Mouse (Mus musculus): ENCODE results near the gene 5730596B20Rik. TPM values are rescaled to one million over a fixed set of nuclear protein-coding genes. Genes with fewer than 3 reads are reported as not detected.

Gene 5730596B20Rik
- polyA plus RNA-seq, 1 experiment from 2014 or later: 5.6 TPM

GRCm38 (mm10) chr6:52213119-52213986, 36.1 kb downstream of the 5730596B20Rik start, which contains the start of the genes Hoxa3 and Gm28308:
TSS of gene Hoxa3 (minus strand) at chr6:52213336.
TSS of gene Gm28308 (minus strand) at chr6:52213339.
- Histone ChIP-seq H3K4me2 (replicated peaks) (0 out of 2 replicates have a peak within 1 kb of the TSS, but pooled peaks have one; percentile 13), H3K36me3 (no peaks in the 10 kb centered on the region), H3K27ac (no peak within 1 kb of the TSS), H3K27me3 (peaks cover 98% of the 10 kb centered on the region), H3K4me1 (peaks cover 21% of the 10 kb centered on the region), H3K9me3 (replicated peaks) (no peaks in the 10 kb centered on the region), H3K9ac (no peak within 1 kb of the TSS), H3K4me3 (peak within 1 kb of the TSS; percentile 10; the same call in 1 of the 2 replicates)
- ATAC-seq (ENCODE audit: low FRiP score): no peak
- WGBS: 3% methylated on average over 38 of the region's 38 CpGs

- 8% methylated on average over 5 of the region's 5 CpGs for WGBS
- Histone ChIP-seq H3K9me3 (replicated peaks) (no peaks in the 10 kb centered on the region), H3K27ac (no peak overlapping the region), H3K4me2 (replicated peaks) (no peak overlapping the region), H3K4me3 (no peak overlapping the region), H3K4me1 (peaks cover 16% of the 10 kb centered on the region), H3K27me3 (peaks cover 98% of the 10 kb centered on the region), H3K36me3 (no peaks in the 10 kb centered on the region), H3K9ac (no peak overlapping the region)
- no peak for ATAC-seq (ENCODE audit: low FRiP score)
Measured at GRCm38 (mm10) chr6:52214271-52214670, 37.0 kb downstream of the 5730596B20Rik start.

GRCm38 (mm10) chr6:52215070-52215469, 37.8 kb downstream of the 5730596B20Rik start:
- no peak overlapping the region for H3K4me3 ChIP-seq
- ATAC-seq (ENCODE audit: low FRiP score): no peak
- H3K9me3 ChIP-seq (replicated peaks): no peaks in the 10 kb centered on the region
- H3K9ac ChIP-seq: no peak overlapping the region
- H3K27me3 ChIP-seq: peaks cover 98% of the 10 kb centered on the region
- H3K4me2 ChIP-seq (replicated peaks): no peak overlapping the region
- WGBS: 7% methylated on average over 3 of the region's 3 CpGs
- no peak overlapping the region for H3K27ac ChIP-seq
- peaks cover 16% of the 10 kb centered on the region for H3K4me1 ChIP-seq
- no peaks in the 10 kb centered on the region for H3K36me3 ChIP-seq

GRCm38 (mm10) chr6:52215771-52216535, 38.7 kb downstream of the 5730596B20Rik start:
- Histone ChIP-seq H3K4me2 (replicated peaks) (no peak overlapping the region), H3K9ac (no peak overlapping the region), H3K9me3 (replicated peaks) (no peaks in the 10 kb centered on the region), H3K4me3 (no peak overlapping the region), H3K36me3 (no peaks in the 10 kb centered on the region), H3K27me3 (peaks cover 100% of the 10 kb centered on the region), H3K27ac (no peak overlapping the region), H3K4me1 (peaks cover 16% of the 10 kb centered on the region)
- no peak for ATAC-seq (ENCODE audit: low FRiP score)
- WGBS: 2% methylated on average over 30 of the region's 30 CpGs

- H3K36me3 ChIP-seq: no peaks in the 10 kb centered on the region
- H3K4me3 ChIP-seq: peak overlapping the region; percentile 28
- no peak overlapping the region for H3K9ac ChIP-seq
- WGBS: 3% methylated on average over 60 of the region's 60 CpGs
- peaks cover 20% of the 10 kb centered on the region for H3K4me1 ChIP-seq
- no peak overlapping the region for H3K27ac ChIP-seq
- H3K4me2 ChIP-seq (replicated peaks): peak overlapping the region; percentile 47
- ATAC-seq (ENCODE audit: low FRiP score): no peak
- peaks cover 100% of the 10 kb centered on the region for H3K27me3 ChIP-seq
- H3K9me3 ChIP-seq (replicated peaks): no peaks in the 10 kb centered on the region
Measured at GRCm38 (mm10) chr6:52216691-52217458, 39.6 kb downstream of the 5730596B20Rik start.

GRCm38 (mm10) chr6:52217459-52217768, 40.1 kb downstream of the 5730596B20Rik start:
- no peak overlapping the region for H3K27ac ChIP-seq
- peaks cover 20% of the 10 kb centered on the region for H3K4me1 ChIP-seq
- no peak overlapping the region for H3K9ac ChIP-seq
- no peaks in the 10 kb centered on the region for H3K36me3 ChIP-seq
- peak overlapping the region; percentile 47 for H3K4me2 ChIP-seq (replicated peaks)
- WGBS: under 1% methylated on average over 25 of the region's 25 CpGs
- peaks cover 100% of the 10 kb centered on the region for H3K27me3 ChIP-seq
- no peaks in the 10 kb centered on the region for H3K9me3 ChIP-seq (replicated peaks)
- H3K4me3 ChIP-seq: peak overlapping the region; percentile 28
- ATAC-seq (ENCODE audit: low FRiP score): peak; percentile 57; the same call in 1 of the 2 replicates

- Histone ChIP-seq H3K27me3 (peaks cover 100% of the 10 kb centered on the region), H3K9ac (no peak overlapping the region), H3K27ac (no peak overlapping the region), H3K4me3 (peak overlapping the region; percentile 28; the same call in 1 of the 2 replicates), H3K4me1 (peaks cover 18% of the 10 kb centered on the region), H3K9me3 (replicated peaks) (no peaks in the 10 kb centered on the region), H3K36me3 (no peaks in the 10 kb centered on the region), H3K4me2 (replicated peaks) (0 out of 2 replicates have a peak overlapping the region, but pooled peaks have one; percentile 47)
- no peak for ATAC-seq (ENCODE audit: low FRiP score)
- WGBS: 5% methylated on average over 23 of the region's 23 CpGs
Measured at GRCm38 (mm10) chr6:52217895-52218642, 40.8 kb downstream of the 5730596B20Rik start.

- Histone ChIP-seq H3K27ac (no peak overlapping the region), H3K4me1 (peaks cover 17% of the 10 kb centered on the region), H3K36me3 (no peaks in the 10 kb centered on the region), H3K9ac (no peak overlapping the region), H3K9me3 (replicated peaks) (no peaks in the 10 kb centered on the region), H3K27me3 (peaks cover 100% of the 10 kb centered on the region), H3K4me2 (replicated peaks) (no peak overlapping the region), H3K4me3 (no peak overlapping the region)
- ATAC-seq (ENCODE audit: low FRiP score): no peak
- WGBS: 9% methylated on average over 14 of the region's 14 CpGs
Measured at GRCm38 (mm10) chr6:52218643-52219215, 41.4 kb downstream of the 5730596B20Rik start.

- no peaks in the 10 kb centered on the region for H3K36me3 ChIP-seq
- 16% methylated on average over 9 of the region's 9 CpGs for WGBS
- peaks cover 17% of the 10 kb centered on the region for H3K4me1 ChIP-seq
- H3K4me3 ChIP-seq: no peak overlapping the region
- H3K4me2 ChIP-seq (replicated peaks): no peak overlapping the region
- no peak for ATAC-seq (ENCODE audit: low FRiP score)
- H3K9me3 ChIP-seq (replicated peaks): no peaks in the 10 kb centered on the region
- peaks cover 100% of the 10 kb centered on the region for H3K27me3 ChIP-seq
- no peak overlapping the region for H3K27ac ChIP-seq
- H3K9ac ChIP-seq: no peak overlapping the region
Measured at GRCm38 (mm10) chr6:52219234-52219942, 42.1 kb downstream of the 5730596B20Rik start.

- H3K4me2 ChIP-seq (replicated peaks): no peak overlapping the region
- peaks cover 17% of the 10 kb centered on the region for H3K4me1 ChIP-seq
- no peak for ATAC-seq (ENCODE audit: low FRiP score)
- no peaks in the 10 kb centered on the region for H3K36me3 ChIP-seq
- no peaks in the 10 kb centered on the region for H3K9me3 ChIP-seq (replicated peaks)
- peaks cover 100% of the 10 kb centered on the region for H3K27me3 ChIP-seq
- no peak overlapping the region for H3K27ac ChIP-seq
- 12% methylated on average over 32 of the region's 32 CpGs for WGBS
- no peak overlapping the region for H3K4me3 ChIP-seq
- no peak overlapping the region for H3K9ac ChIP-seq
Measured at GRCm38 (mm10) chr6:52220003-52220864, 42.9 kb downstream of the 5730596B20Rik start.

All from hindbrain, embryonic 12.5 days (tissue).